Mouse (Mus musculus): ENCODE measurements around the gene Olfr891. TPM values are rescaled to one million over a fixed set of nuclear protein-coding genes. Genes with fewer than 3 reads are reported as not detected.

Gene Olfr891
- not detected for polyA plus RNA-seq (2017; shearing (Covaris generic))

GRCm38 (mm10) chr9:38180721-38181120, at the start of gene Olfr891:
Gene Olfr891, minus strand, starts transcription at chr9:38180821.

DNA sequence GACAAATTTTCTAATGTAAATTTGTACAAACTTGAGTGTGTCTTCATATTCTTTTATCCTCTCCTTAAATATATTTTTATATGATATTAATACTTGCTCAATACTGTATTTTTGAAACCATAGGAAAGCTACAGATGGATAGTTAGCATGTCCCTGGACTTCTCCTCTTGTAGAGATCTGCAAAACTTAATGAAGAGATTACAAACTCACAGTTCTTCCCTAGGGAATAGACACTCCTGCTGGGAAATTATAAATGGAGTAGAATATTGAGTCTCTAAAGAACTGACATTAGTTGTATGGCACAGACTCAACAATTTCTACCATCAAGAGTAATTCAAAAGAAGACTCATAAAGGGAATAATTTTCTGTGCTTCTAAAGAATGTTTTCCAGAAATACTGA, 37.1 kb upstream of the Olfr891 start, which contains the start of gene Olfr894:
Gene Olfr894 (plus strand): TSS at position 301 of the 400 bp plus-strand sequence.

GRCm38 (mm10) chr9:38208065-38208464, 27.4 kb upstream of the Olfr891 start, which contains the start of gene Olfr893:
Gene Olfr893, plus strand, starts transcription at chr9:38208365.

DNA sequence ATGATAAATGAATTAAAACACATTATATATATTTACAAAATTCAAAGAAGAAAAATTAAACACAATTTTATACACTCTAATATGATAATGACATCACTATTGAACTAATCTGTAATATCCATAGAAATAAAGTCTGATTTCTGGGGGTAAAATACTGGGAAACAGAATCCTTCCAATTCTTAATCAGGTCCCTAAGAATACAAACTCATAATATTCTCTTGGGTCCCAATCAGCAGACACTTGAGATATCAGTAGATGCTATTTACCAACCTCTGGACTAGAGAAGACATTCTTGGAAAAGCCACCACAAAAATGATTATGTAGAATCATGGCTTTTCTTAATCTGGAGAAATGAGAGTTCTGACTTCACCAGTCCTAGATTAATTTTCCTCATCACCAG, 38.4 kb downstream of the Olfr891 start, which contains the start of gene Olfr890:
Gene Olfr890 (plus strand): TSS at position 301 of the 400 bp plus-strand sequence.

Other genes with a start within 250 kb of the Olfr891 start
- gene Olfr881, start 189.0 kb downstream of the Olfr891 start, polyA plus RNA-seq (2017; shearing (Covaris generic)): 0.16 TPM
- gene Olfr883, start 155.0 kb downstream of the Olfr891 start, polyA plus RNA-seq (2017; shearing (Covaris generic)): not detected
- gene Olfr884, start 134.3 kb downstream of the Olfr891 start, polyA plus RNA-seq (2017; shearing (Covaris generic)): not detected
- gene Olfr885, start 119.5 kb downstream of the Olfr891 start, polyA plus RNA-seq (2017; shearing (Covaris generic)): not detected
- gene Olfr887, start 96.7 kb downstream of the Olfr891 start, polyA plus RNA-seq (2017; shearing (Covaris generic)): 0.07 TPM
- not detected for gene Olfr888, start 72.7 kb downstream of the Olfr891 start, polyA plus RNA-seq (2017; shearing (Covaris generic))
- not detected for gene Olfr889, start 65.6 kb downstream of the Olfr891 start, polyA plus RNA-seq (2017; shearing (Covaris generic))
- gene Olfr890, start 38.3 kb downstream of the Olfr891 start, polyA plus RNA-seq (2017; shearing (Covaris generic)): 0.39 TPM
- not detected for gene Olfr893, start 27.5 kb upstream of the Olfr891 start, polyA plus RNA-seq (2017; shearing (Covaris generic))
- not detected for gene Olfr894, start 37.2 kb upstream of the Olfr891 start, polyA plus RNA-seq (2017; shearing (Covaris generic))
- not detected for gene Olfr143, start 72.0 kb upstream of the Olfr891 start, polyA plus RNA-seq (2017; shearing (Covaris generic))
- not detected for gene Olfr895, start 87.0 kb upstream of the Olfr891 start, polyA plus RNA-seq (2017; shearing (Covaris generic))
- not detected for gene Olfr896-ps1, start 110.3 kb upstream of the Olfr891 start, polyA plus RNA-seq (2017; shearing (Covaris generic))
- not detected for gene Olfr25, start 148.2 kb upstream of the Olfr891 start, polyA plus RNA-seq (2017; shearing (Covaris generic))
- gene Olfr898, start 167.6 kb upstream of the Olfr891 start, polyA plus RNA-seq (2017; shearing (Covaris generic)): not detected
- 0.09 TPM for gene Olfr250, start 186.1 kb upstream of the Olfr891 start, polyA plus RNA-seq (2017; shearing (Covaris generic))
- not detected for gene Olfr251, start 196.3 kb upstream of the Olfr891 start, polyA plus RNA-seq (2017; shearing (Covaris generic))
- 0.10 TPM for gene Olfr147, start 220.9 kb upstream of the Olfr891 start, polyA plus RNA-seq (2017; shearing (Covaris generic))
- not detected for gene Olfr901, start 248.6 kb upstream of the Olfr891 start, polyA plus RNA-seq (2017; shearing (Covaris generic))